Mouse (Mus musculus) bone marrow, adult 2 months (tissue): ENCODE measurements around the gene Ugt1a2.

Experiments used
- CTCF ChIP-seq: fragments of 200-500 bp; IDR thresholded peaks from 2 replicates; pipeline ENCODE4 v1.5.1; 2011; ENCODE audit warnings: low read length, control low read depth; ENCODE audit not compliant: control insufficient read depth, insufficient read depth
- POLR2A ChIP-seq: fragments of 200-500 bp; IDR thresholded peaks from 2 replicates; pipeline ENCODE4 v1.6.1; 2011; ENCODE audit warnings: low read depth, mild to moderate bottlenecking, control low read depth, low read length, borderline replicate concordance; ENCODE audit not compliant: control insufficient read depth

- TF ChIP-seq CTCF: no peak
- no peak for TF ChIP-seq POLR2A
Measured at GRCm38 (mm10) chr1:88165711-88166110, 34.7 kb upstream of the Ugt1a2 start, which contains the start of gene Ugt1a5.
